Mouse (Mus musculus): ENCODE data around the gene Slc17a7.

DNA sequence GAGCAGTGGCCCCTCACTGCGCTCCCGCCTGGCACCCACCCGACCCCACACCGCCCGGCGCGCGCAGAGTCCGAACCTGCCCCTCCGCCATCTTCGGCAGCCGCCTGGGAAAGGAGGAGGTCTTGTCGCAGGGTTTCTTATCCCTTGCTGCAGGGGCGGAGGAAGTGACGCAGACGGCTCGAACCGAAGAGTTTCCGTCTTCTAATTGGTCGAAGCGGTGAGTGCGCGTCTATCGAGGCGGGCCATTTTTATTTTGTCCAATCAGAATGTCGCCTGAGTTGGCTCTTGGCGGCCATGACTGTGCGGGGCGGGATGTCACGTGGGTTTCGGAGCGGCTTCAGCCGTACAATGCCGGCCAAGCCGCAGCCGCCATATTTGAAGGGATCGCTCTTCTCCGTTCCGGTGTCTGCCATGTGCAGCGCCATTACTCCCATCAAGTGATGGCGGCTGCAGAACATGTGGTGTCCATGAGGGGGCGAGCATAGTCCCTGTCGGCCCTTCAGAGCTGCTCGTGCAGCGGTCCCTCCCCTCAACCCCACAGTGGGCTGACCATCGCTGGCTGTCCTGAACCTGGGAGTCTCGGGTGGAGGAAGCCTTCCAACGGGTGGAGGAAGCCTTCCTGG is 35.0 kb upstream of the Slc17a7 start, which contains the start of gene Rpl13a:
- no peak for TF ChIP-seq CTCF (IDR thresholded peaks at IDR 0.05; ENCODE audit: low read depth, low read length)
- TF ChIP-seq POLR2A (IDR thresholded peaks at IDR 0.05; ENCODE audit: borderline replicate concordance, low read depth, low read length) = no peak

Data from bone marrow macrophage, adult 2 months (primary cell).